Mouse (Mus musculus) G1E-ER4 (cell line): Measurements from ENCODE around the gene Tmem132d. TPM values are rescaled to one million over a fixed set of nuclear protein-coding genes. Genes with fewer than 3 reads are reported as not detected.

Experiments used
- GATA1 ChIP-seq: IDR thresholded peaks from one replicate; pipeline ENCODE4 v1.8.0; 2012; ENCODE audit warnings: low read length, inconsistent platforms
- polyA plus RNA-seq: library from polyadenylated mRNA; stranded (reverse); fragments of >175 nt; gene quantifications from 2 replicates; pipeline ENCODE4 v1.2.3, GENCODE M21; 2012

The Tmem132d gene
- polyA plus RNA-seq, 1 experiment = not detected

- no peak for TF ChIP-seq GATA1
Measured at GRCm38 (mm10) chr5:128424636-128425035, 8.2 kb downstream of the Tmem132d start.

- TF ChIP-seq GATA1 = no peak
Measured at GRCm38 (mm10) chr5:128424213-128424612, 8.7 kb downstream of the Tmem132d start.

- no peak for TF ChIP-seq GATA1
Measured at GRCm38 (mm10) chr5:128422090-128422489, 10.8 kb downstream of the Tmem132d start.

- TF ChIP-seq GATA1 = no peak
Measured at GRCm38 (mm10) chr5:128418149-128418710, 14.6 kb downstream of the Tmem132d start.

- TF ChIP-seq GATA1 = no peak
Measured at GRCm38 (mm10) chr5:128414056-128414455, 18.8 kb downstream of the Tmem132d start.

GRCm38 (mm10) chr5:128412306-128412705, 20.6 kb downstream of the Tmem132d start:
- TF ChIP-seq GATA1 = no peak

GRCm38 (mm10) chr5:128407546-128407945, 25.3 kb downstream of the Tmem132d start:
- no peak for TF ChIP-seq GATA1

GRCm38 (mm10) chr5:128405071-128405470, 27.8 kb downstream of the Tmem132d start:
- no peak for TF ChIP-seq GATA1

GRCm38 (mm10) chr5:128404223-128404622, 28.7 kb downstream of the Tmem132d start:
- TF ChIP-seq GATA1 = no peak

GRCm38 (mm10) chr5:128392372-128392771, 40.5 kb downstream of the Tmem132d start:
- TF ChIP-seq GATA1 = no peak

GRCm38 (mm10) chr5:128389665-128390064, 43.2 kb downstream of the Tmem132d start:
- TF ChIP-seq GATA1 = no peak

- TF ChIP-seq GATA1 = no peak
Measured at GRCm38 (mm10) chr5:128388358-128389141, 44.3 kb downstream of the Tmem132d start.

GRCm38 (mm10) chr5:128369814-128370213, 63.1 kb downstream of the Tmem132d start:
- no peak for TF ChIP-seq GATA1

- no peak for TF ChIP-seq GATA1
Measured at GRCm38 (mm10) chr5:128369111-128369510, 63.8 kb downstream of the Tmem132d start.

GRCm38 (mm10) chr5:128365261-128365985, 67.5 kb downstream of the Tmem132d start:
- no peak for TF ChIP-seq GATA1

GRCm38 (mm10) chr5:128360946-128361675, 71.8 kb downstream of the Tmem132d start:
- TF ChIP-seq GATA1 = no peak
